Mouse (Mus musculus) liver, adult 2 months (tissue): ENCODE measurements around the gene Wdr44.

Experiments used
- CTCF ChIP-seq: fragments of 200-500 bp; IDR thresholded peaks from 2 replicates; pipeline ENCODE4 v1.5.1; 2011; ENCODE audit warnings: low read depth, low read length, control low read depth
- POLR2A ChIP-seq: fragments of 200-500 bp; IDR thresholded peaks from 2 replicates; pipeline ENCODE4 v1.6.1; 2011; ENCODE audit warnings: low read length, control low read depth; ENCODE audit not compliant: insufficient read depth; ENCODE audit errors: extremely low read depth

GRCm38 (mm10) chrX:23823398-23824023, 130.7 kb downstream of the Wdr44 start:
- TF ChIP-seq POLR2A (no peak), CTCF (no peak)
